Comparison of ENCODE assay signal across 16 mouse cellular contexts in genomic region chr11:100321479-100322305, GRCm38 (mm10). TPM values are rescaled to one million over a fixed set of nuclear protein-coding genes. Genes with fewer than 3 reads are reported as not detected.
DNase-seq lines count a peak whose midpoint lies in the region; ATAC-seq and TF ChIP-seq lines count a peak whose summit lies in the region.
"Not testable (repeated sequence)": the region's sequence is repeated elsewhere in the genome, so short reads cannot be mapped to it uniquely, and the experiment has no call there.
"Had no signal": no experiment of that assay in that cellular context is flagged by ENCODE, and none has a peak within 500 bp of the region (broad histone marks: within the 10 kb centered on the region; RNA-seq: fewer than 3 reads in every experiment).

No protein-coding gene starts in this region.

- peak overlapping the region; percentile 31 for H3K27ac ChIP-seq in gastrocnemius, adult 2 months
- not testable (repeated sequence) for H3K27ac ChIP-seq in hindbrain, postnatal 0 days; limb, embryonic 13.5 days; lung, embryonic 14.5 days (ENCODE audit: low read depth)
- peak overlapping the region; percentile 18; the same call in 1 of the 2 replicates for H3K27ac ChIP-seq in neural tube, embryonic 13.5 days (replicated peaks)

- not testable (repeated sequence) for H3K9me3 ChIP-seq in G1E (replicated peaks); hindbrain, postnatal 0 days (ENCODE audit: low read length); limb, embryonic 13.5 days; lung, embryonic 14.5 days (ENCODE audit: low read depth, low read length); neural tube, embryonic 13.5 days

- ATAC-seq in G1E (ENCODE audit: extremely low read depth, insufficient number of reproducible peaks, low FRiP score, poor library complexity, severe bottlenecking); hindbrain, postnatal 0 days; limb, embryonic 13.5 days (ENCODE audit: low FRiP score, low read depth); lung, embryonic 14.5 days (ENCODE audit: insufficient read depth); neural tube, embryonic 13.5 days (ENCODE audit: low read depth): not testable (repeated sequence)

- H3K36me3 ChIP-seq in G1E (replicated peaks): peaks cover 23% of the 10 kb centered on the region
- not testable (repeated sequence) for H3K36me3 ChIP-seq in hindbrain, postnatal 0 days (ENCODE audit: insufficient read depth, low read length)
- H3K36me3 ChIP-seq in limb, embryonic 13.5 days: peaks cover 20% of the 10 kb centered on the region
- peaks cover 23% of the 10 kb centered on the region for H3K36me3 ChIP-seq in lung, embryonic 14.5 days (ENCODE audit: insufficient read depth)
- H3K36me3 ChIP-seq in neural tube, embryonic 13.5 days: peaks cover 24% of the 10 kb centered on the region

- not testable (repeated sequence) for TF ChIP-seq CTCF in G1E (IDR thresholded peaks at IDR 0.05; ENCODE audit: low read depth, low read length); gastrocnemius, adult 2 months (IDR thresholded peaks at IDR 0.05); hindbrain, postnatal 0 days (IDR thresholded peaks at IDR 0.05; ENCODE audit: low read depth); lung, embryonic 14.5 days (IDR thresholded peaks at IDR 0.05; ENCODE audit: low read depth)

- H3K27me3 ChIP-seq in G1E (ENCODE audit: insufficient read depth, low read length); hindbrain, postnatal 0 days (ENCODE audit: insufficient read depth, low read length); limb, embryonic 13.5 days; lung, embryonic 14.5 days (ENCODE audit: insufficient read depth, low read length); neural tube, embryonic 13.5 days: not testable (repeated sequence)

- peak overlapping the region; percentile 64 for H3K4me3 ChIP-seq in G1E (ENCODE audit: low read depth, low read length)
- H3K4me3 ChIP-seq in gastrocnemius, adult 2 months: peak overlapping the region; percentile 97
- H3K4me3 ChIP-seq in hindbrain, postnatal 0 days (ENCODE audit: low read length): not testable (repeated sequence)
- 0 out of 2 replicates have a peak overlapping the region, but pooled peaks have one; percentile 7 for H3K4me3 ChIP-seq in limb, embryonic 13.5 days
- peak overlapping the region; percentile 6; the same call in 1 of the 2 replicates for H3K4me3 ChIP-seq in lung, embryonic 14.5 days (ENCODE audit: low read depth, low read length)
- H3K4me3 ChIP-seq in neural tube, embryonic 13.5 days: 0 out of 2 replicates have a peak overlapping the region, but pooled peaks have one; percentile 79

- H3K9ac ChIP-seq in hindbrain, postnatal 0 days (replicated peaks; ENCODE audit: low read length); limb, embryonic 13.5 days; lung, embryonic 14.5 days; neural tube, embryonic 13.5 days: not testable (repeated sequence)

- H3K4me1 ChIP-seq in G1E (ENCODE audit: insufficient read depth, low read depth, low read length): peaks cover 34% of the 10 kb centered on the region
- not testable (repeated sequence) for H3K4me1 ChIP-seq in hindbrain, postnatal 0 days (ENCODE audit: insufficient read depth, low read length); limb, embryonic 13.5 days; lung, embryonic 14.5 days (ENCODE audit: insufficient read depth)
- peaks cover 19% of the 10 kb centered on the region for H3K4me1 ChIP-seq in neural tube, embryonic 13.5 days (replicated peaks)

- WGBS in hindbrain, postnatal 0 days: 73% methylated on average over 7 of the region's 7 CpGs
- WGBS in limb, embryonic 13.5 days: 83% methylated on average over 7 of the region's 7 CpGs
- 75% methylated on average over 7 of the region's 7 CpGs for whole genome bisulfite sequencing in lung, embryonic 14.5 days
- 89% methylated on average over 7 of the region's 7 CpGs for WGBS in neural tube, embryonic 13.5 days

- intact Hi-C loops in gastrocnemius, adult 2 months (cut with DNase I): not testable (repeated sequence)

- peak; percentile 45 for DNase-seq in 3T3-L1 (ENCODE audit: low read depth, low spot score)
- not testable (repeated sequence) for DNase-seq in G1E (ENCODE audit: low spot score); hindbrain, postnatal 0 days (ENCODE audit: low spot score); lung, embryonic 14.5 days
- peak; percentile 56 for DNase-seq in cerebellum, adult 9-10 months
- DNase-seq in gastrocnemius, adult 2 months: peak; percentile 37

- 0 out of 2 replicates have a peak overlapping the region, but pooled peaks have one; percentile 77 for H3K4me2 ChIP-seq in hindbrain, postnatal 0 days (ENCODE audit: low read depth, low read length)
- peak overlapping the region; percentile 14; the same call in 1 of the 2 replicates for H3K4me2 ChIP-seq in limb, embryonic 13.5 days (replicated peaks)
- H3K4me2 ChIP-seq in lung, embryonic 14.5 days: not testable (repeated sequence)
- H3K4me2 ChIP-seq in neural tube, embryonic 13.5 days: peak overlapping the region; percentile 87

RNA-seq across cellular contexts. Expression of gene Eif1, which starts 2.0 kb away (rescaled TPM):
- total RNA-seq in G1E (2014; fragmentation: Nextera tagmentation) (916 and 1,324 TPM in 2 replicates), G1E (2017) (235 and 344 TPM in 2 replicates)
- 514 and 548 TPM in 2 replicates for polyA plus RNA-seq in G1E (2012)
- 1,000 to 10,000 TPM; 1,442 to 1,567 TPM for total RNA-seq in gastrocnemius, adult 2 months (2021)
- 74.1 and 76.5 TPM in 2 replicates for total RNA-seq in hindbrain, postnatal 0 days (2014; rRNA removed)
- polyA plus RNA-seq in hindbrain, postnatal 0 days (2015; fragmentation: Nextera tagmentation; extraction: Ambion mirVana): 1,309 and 1,318 TPM in 2 replicates
- polyA plus RNA-seq in limb, embryonic 13.5 days (2015; fragmentation: Nextera tagmentation; extraction: Ambion mirVana): 1,631 and 1,669 TPM in 2 replicates
- polyA plus RNA-seq in lung, embryonic 14.5 days (2014; fragmentation: Nextera tagmentation; extraction: Ambion mirVana): 1,908 and 1,918 TPM in 2 replicates
- polyA plus RNA-seq in neural tube, embryonic 13.5 days (2015; fragmentation: Nextera tagmentation; extraction: Ambion mirVana): 1,277 and 1,563 TPM in 2 replicates

RNA-seq across cellular contexts. Expression of gene Gast, which starts 12.5 kb away (rescaled TPM):
- total RNA-seq in G1E (2014; fragmentation: Nextera tagmentation): not detected in 2 replicates
- not detected in 2 replicates for total RNA-seq in G1E (2017)
- not detected in 2 replicates for polyA plus RNA-seq in G1E (2012)
- not detected for total RNA-seq in gastrocnemius, adult 2 months (2021)
- total RNA-seq in hindbrain, postnatal 0 days (2014; rRNA removed): not detected in 2 replicates
- 0.45 and 0.73 TPM in 2 replicates for polyA plus RNA-seq in hindbrain, postnatal 0 days (2015; fragmentation: Nextera tagmentation; extraction: Ambion mirVana)
- not detected in 2 replicates for polyA plus RNA-seq in limb, embryonic 13.5 days (2015; fragmentation: Nextera tagmentation; extraction: Ambion mirVana)
- polyA plus RNA-seq in lung, embryonic 14.5 days (2014; fragmentation: Nextera tagmentation; extraction: Ambion mirVana): not detected in 2 replicates
- polyA plus RNA-seq in neural tube, embryonic 13.5 days (2015; fragmentation: Nextera tagmentation; extraction: Ambion mirVana): 0.76 TPM in 1 of 2 replicates, not detected in the other
- total RNA-seq: gastrocnemius, adult 8-10 months; layer of hippocampus, postnatal 10 days; left cerebral cortex, postnatal 36 days had no signal
- polyA plus RNA-seq: activated CD4-positive, CD25-positive, alpha-beta regulatory T cell, adult 4 months; heart, embryonic 10.5 days; hindbrain, embryonic 11.5 days had no signal

RNA-seq across cellular contexts. Expression of gene Hap1, which starts 34.2 kb away (rescaled TPM):
- total RNA-seq in G1E (2014; fragmentation: Nextera tagmentation) (not detected in 2 replicates), G1E (2017) (0.05 TPM in 1 of 2 replicates, not detected in the other)
- not detected in 2 replicates for polyA plus RNA-seq in G1E (2012)
- under 1 TPM in 1 of 2 experiments, not detected in 1; 0.14 TPM for total RNA-seq in gastrocnemius, adult 2 months (2021)
- total RNA-seq in hindbrain, postnatal 0 days (2014; rRNA removed): 530 and 555 TPM in 2 replicates
- polyA plus RNA-seq in hindbrain, postnatal 0 days (2015; fragmentation: Nextera tagmentation; extraction: Ambion mirVana): 344 and 395 TPM in 2 replicates
- 2.8 and 3.2 TPM in 2 replicates for polyA plus RNA-seq in limb, embryonic 13.5 days (2015; fragmentation: Nextera tagmentation; extraction: Ambion mirVana)
- 8.7 and 9.6 TPM in 2 replicates for polyA plus RNA-seq in lung, embryonic 14.5 days (2014; fragmentation: Nextera tagmentation; extraction: Ambion mirVana)
- polyA plus RNA-seq in neural tube, embryonic 13.5 days (2015; fragmentation: Nextera tagmentation; extraction: Ambion mirVana): 62.7 and 67.4 TPM in 2 replicates

RNA-seq across cellular contexts. Expression of gene Krt42, which starts 52.0 kb away (rescaled TPM):
- total RNA-seq in G1E (2014; fragmentation: Nextera tagmentation): not detected in 2 replicates
- total RNA-seq in G1E (2017): 0.11 TPM in 1 of 2 replicates, not detected in the other
- not detected in 2 replicates for polyA plus RNA-seq in G1E (2012)
- total RNA-seq in gastrocnemius, adult 2 months (2021): not detected
- not detected in 2 replicates for total RNA-seq in hindbrain, postnatal 0 days (2014; rRNA removed)
- 0.23 TPM in 1 of 2 replicates, not detected in the other for polyA plus RNA-seq in hindbrain, postnatal 0 days (2015; fragmentation: Nextera tagmentation; extraction: Ambion mirVana)
- not detected in 2 replicates for polyA plus RNA-seq in limb, embryonic 13.5 days (2015; fragmentation: Nextera tagmentation; extraction: Ambion mirVana)
- not detected in 2 replicates for polyA plus RNA-seq in lung, embryonic 14.5 days (2014; fragmentation: Nextera tagmentation; extraction: Ambion mirVana)
- polyA plus RNA-seq in neural tube, embryonic 13.5 days (2015; fragmentation: Nextera tagmentation; extraction: Ambion mirVana): not detected in 2 replicates
- total RNA-seq: gastrocnemius, adult 8-10 months; layer of hippocampus, postnatal 10 days; left cerebral cortex, postnatal 36 days had no signal
- polyA plus RNA-seq: activated CD4-positive, CD25-positive, alpha-beta regulatory T cell, adult 4 months; forebrain, embryonic 15.5 days; heart, embryonic 10.5 days; hindbrain, embryonic 11.5 days; midbrain, embryonic 16.5 days had no signal
